Mouse (Mus musculus) cortical plate, adult 2 months (tissue): Measurements from ENCODE around the gene Cd5. TPM values are rescaled to one million over a fixed set of nuclear protein-coding genes. Genes with fewer than 3 reads are reported as not detected.

ENCODE experiments used
- H3K27ac ChIP-seq: fragments of 200-500 bp; 2 replicates; pipeline ENCODE4 v1.5.1; 2012; ENCODE audit warnings: low read length, control low read depth, inconsistent platforms; ENCODE audit not compliant: insufficient read depth
- H3K4me1 ChIP-seq: fragments of 200-500 bp; 2 replicates; pipeline ENCODE4 v1.6.1; 2011; ENCODE audit warnings: low read length; ENCODE audit not compliant: control insufficient read depth, insufficient read depth
- H3K4me3 ChIP-seq: fragments of 200-500 bp; 2 replicates; pipeline ENCODE4 v1.5.1; 2011; ENCODE audit warnings: mild to moderate bottlenecking, low read length, control low read depth; ENCODE audit not compliant: insufficient read depth
- CTCF ChIP-seq: fragments of 200-500 bp; IDR thresholded peaks from 2 replicates; pipeline ENCODE4 v1.5.1; 2011; ENCODE audit warnings: mild to moderate bottlenecking, control low read depth, low read length; ENCODE audit not compliant: insufficient read depth; ENCODE audit errors: extremely low read depth
- POLR2A ChIP-seq: fragments of 200-500 bp; IDR thresholded peaks from 2 replicates; pipeline ENCODE4 v1.6.1; 2011; ENCODE audit warnings: mild to moderate bottlenecking, low read length, control low read depth; ENCODE audit not compliant: insufficient read depth; ENCODE audit errors: extremely low read depth
- polyA plus RNA-seq: library from polyadenylated mRNA; depleted of rRNA; stranded (reverse); fragments of >200 nt; gene quantifications from 2 replicates; pipeline ENCODE4 v1.2.3, GENCODE M21; 2012

Cd5 gene
- polyA plus RNA-seq, 1 experiment = 0.08 TPM

GRCm38 (mm10) chr19:10710088-10710511 lies 28.7 kb downstream of the Cd5 start:
- Histone ChIP-seq H3K4me1 (peaks cover 4% of the 10 kb centered on the region; the same call in 1 of the 2 replicates), H3K27ac (0 out of 2 replicates have a peak overlapping the region, but pooled peaks have one; percentile 8), H3K4me3 (no peak overlapping the region)
- TF ChIP-seq POLR2A = no peak
- peak; percentile 56 for TF ChIP-seq CTCF

DNA sequence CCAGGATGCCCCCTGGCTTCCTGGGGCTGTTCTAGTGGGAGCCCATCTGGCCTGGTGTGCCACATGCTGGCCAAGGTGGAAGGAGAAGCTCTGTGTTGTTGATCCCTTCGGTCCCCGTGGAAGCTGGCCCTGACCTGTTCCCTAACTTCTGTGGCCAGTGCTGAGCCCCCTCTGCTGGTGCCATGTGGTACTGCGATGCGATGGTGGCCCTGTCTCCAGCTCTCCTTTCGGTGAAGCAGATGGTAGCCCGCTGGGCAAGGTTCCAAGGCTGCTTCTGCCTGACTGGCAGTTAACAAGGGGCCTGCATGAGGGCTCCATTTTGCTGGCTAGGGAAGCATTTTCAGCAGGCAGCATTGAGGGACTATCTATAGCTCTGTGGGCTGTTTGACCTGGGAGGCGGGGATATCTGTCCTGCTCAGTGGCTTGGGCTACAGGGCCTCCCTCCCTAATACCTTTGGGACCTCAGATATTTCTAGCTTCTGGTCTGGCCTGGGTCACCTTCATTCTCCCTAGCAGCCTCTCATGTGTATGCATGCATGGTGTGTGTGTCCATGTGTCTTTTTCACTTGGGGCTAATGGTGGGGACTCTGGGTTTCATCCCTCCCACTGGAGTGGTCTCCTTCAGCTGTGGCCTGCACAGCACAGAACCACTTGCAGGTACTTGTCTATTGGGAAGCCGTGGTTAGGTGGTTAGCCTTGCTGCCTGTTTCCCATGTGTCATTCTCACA lies 29.3 kb downstream of the Cd5 start:
- no peak overlapping the region for H3K4me3 ChIP-seq
- H3K27ac ChIP-seq = 0 out of 2 replicates have a peak overlapping the region, but pooled peaks have one; percentile 8
- TF ChIP-seq POLR2A (no peak), CTCF (peak; percentile 92)
- peaks cover 4% of the 10 kb centered on the region; the same call in 1 of the 2 replicates for H3K4me1 ChIP-seq

DNA sequence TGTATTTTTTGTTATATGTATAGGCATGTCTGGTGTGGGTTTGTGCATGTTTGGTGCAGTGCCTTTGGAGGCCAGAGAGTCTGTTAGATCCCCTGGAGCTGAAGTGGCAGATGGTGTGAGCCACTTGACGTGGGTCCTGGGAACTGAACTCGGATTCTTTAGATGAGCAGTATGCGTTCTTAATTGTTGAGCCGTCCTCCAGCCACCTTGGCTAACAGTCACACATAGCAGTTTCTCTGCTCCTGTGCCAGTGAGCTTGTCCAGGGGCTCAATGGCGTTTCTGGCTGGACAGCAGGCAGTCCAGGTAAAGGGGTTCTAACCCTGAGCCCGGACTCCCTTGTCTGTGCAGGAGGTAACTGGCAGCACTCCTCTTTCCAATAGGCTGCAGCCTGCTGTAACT lies 29.9 kb downstream of the Cd5 start:
- TF ChIP-seq POLR2A (no peak), CTCF (no peak)
- no peak overlapping the region for H3K4me3 ChIP-seq
- peaks cover 4% of the 10 kb centered on the region; the same call in 1 of the 2 replicates for H3K4me1 ChIP-seq
- no peak overlapping the region for H3K27ac ChIP-seq

- Histone ChIP-seq H3K4me3 (no peak overlapping the region), H3K27ac (no peak overlapping the region), H3K4me1 (peaks cover 4% of the 10 kb centered on the region; the same call in 1 of the 2 replicates)
- TF ChIP-seq CTCF = no peak
- no peak for TF ChIP-seq POLR2A
Measured at GRCm38 (mm10) chr19:10707881-10708280, 30.9 kb downstream of the Cd5 start.

GRCm38 (mm10) chr19:10707087-10707875 lies 31.5 kb downstream of the Cd5 start:
- no peak overlapping the region for H3K27ac ChIP-seq
- TF ChIP-seq POLR2A (no peak), CTCF (no peak)
- H3K4me1 ChIP-seq = peaks cover 4% of the 10 kb centered on the region; the same call in 1 of the 2 replicates
- H3K4me3 ChIP-seq = no peak overlapping the region

DNA sequence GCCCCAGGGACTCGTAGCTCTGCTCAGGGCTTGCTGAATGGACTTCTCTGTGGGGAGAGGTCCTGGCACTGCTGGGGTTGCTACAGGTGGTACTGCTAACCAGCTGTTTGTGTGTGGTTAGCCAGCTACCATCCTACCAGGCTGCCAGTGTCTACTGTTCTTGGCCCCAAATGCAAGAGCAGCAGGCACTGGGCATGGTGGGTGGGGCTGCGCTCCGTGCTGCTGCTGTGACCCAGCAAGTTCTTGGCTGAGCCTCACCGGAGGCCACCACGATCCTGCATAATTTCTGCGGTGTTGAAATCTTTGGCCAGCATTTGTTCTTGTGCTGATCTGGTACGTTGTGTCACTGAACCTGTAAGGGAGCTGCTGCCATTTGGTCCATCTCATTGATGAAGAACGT lies 35.3 kb downstream of the Cd5 start:
- Histone ChIP-seq H3K4me3 (no peak overlapping the region), H3K4me1 (peaks cover 6% of the 10 kb centered on the region), H3K27ac (no peak overlapping the region)
- no peak for TF ChIP-seq CTCF
- TF ChIP-seq POLR2A = no peak

GRCm38 (mm10) chr19:10702125-10702524 lies 36.7 kb downstream of the Cd5 start:
- peaks cover 9% of the 10 kb centered on the region for H3K4me1 ChIP-seq
- H3K27ac ChIP-seq = no peak overlapping the region
- no peak overlapping the region for H3K4me3 ChIP-seq
- TF ChIP-seq CTCF = no peak
- no peak for TF ChIP-seq POLR2A

GRCm38 (mm10) chr19:10701013-10701726 lies 37.6 kb downstream of the Cd5 start:
- H3K27ac ChIP-seq = no peak overlapping the region
- peaks cover 11% of the 10 kb centered on the region for H3K4me1 ChIP-seq
- no peak overlapping the region for H3K4me3 ChIP-seq
- no peak for TF ChIP-seq POLR2A
- no peak for TF ChIP-seq CTCF

GRCm38 (mm10) chr19:10699851-10700250 lies 39.0 kb downstream of the Cd5 start:
- Histone ChIP-seq H3K27ac (no peak overlapping the region), H3K4me3 (no peak overlapping the region), H3K4me1 (peaks cover 14% of the 10 kb centered on the region)
- TF ChIP-seq CTCF (no peak), POLR2A (no peak)
